Mouse (Mus musculus): ENCODE data around the gene Sestd1.

Gene Sestd1

GRCm38 (mm10) chr2:77270781-77271180 is 9.6 kb downstream of the Sestd1 start:
- peak; percentile 35 to 49 for DNase-seq (ENCODE audit: low spot score in 2 of 2)

- DNase-seq (ENCODE audit: low spot score in 2 of 2): no peak
These were observed 10.3 kb downstream of the Sestd1 start for GRCm38 (mm10) chr2:77270136-77270535.

GRCm38 (mm10) chr2:77268612-77269239 is 11.7 kb downstream of the Sestd1 start:
- DNase-seq (ENCODE audit: low spot score in 2 of 2): no peak

- no peak for DNase-seq (ENCODE audit: low spot score in 2 of 2)
These were observed 13.5 kb downstream of the Sestd1 start for GRCm38 (mm10) chr2:77266931-77267330.

GRCm38 (mm10) chr2:77266011-77266410 is 14.4 kb downstream of the Sestd1 start:
- DNase-seq (ENCODE audit: low spot score in 2 of 2): no peak

GRCm38 (mm10) chr2:77265301-77265700 is 15.1 kb downstream of the Sestd1 start:
- DNase-seq (ENCODE audit: low spot score in 2 of 2): no peak

GRCm38 (mm10) chr2:77264550-77264949 is 15.8 kb downstream of the Sestd1 start:
- no peak for DNase-seq (ENCODE audit: low spot score in 2 of 2)

- DNase-seq (ENCODE audit: low spot score in 2 of 2): no peak
These were observed 16.6 kb downstream of the Sestd1 start for GRCm38 (mm10) chr2:77263477-77264435.

GRCm38 (mm10) chr2:77260134-77260533 is 20.3 kb downstream of the Sestd1 start:
- DNase-seq (ENCODE audit: low spot score in 2 of 2): no peak

- no peak for DNase-seq (ENCODE audit: low spot score in 2 of 2)
These were observed 27.2 kb downstream of the Sestd1 start for GRCm38 (mm10) chr2:77253227-77253626.

GRCm38 (mm10) chr2:77251736-77252135 is 28.7 kb downstream of the Sestd1 start:
- DNase-seq (ENCODE audit: low spot score in 2 of 2): no peak

- DNase-seq (ENCODE audit: low spot score in 2 of 2): peak in 1 of 2 experiments; percentile 27
These were observed 30.4 kb downstream of the Sestd1 start for GRCm38 (mm10) chr2:77249771-77250681.

- no peak for DNase-seq (ENCODE audit: low spot score in 2 of 2)
These were observed 32.0 kb downstream of the Sestd1 start for GRCm38 (mm10) chr2:77248416-77248815.

- no peak for DNase-seq (ENCODE audit: low spot score in 2 of 2)
These were observed 33.1 kb downstream of the Sestd1 start for GRCm38 (mm10) chr2:77247200-77247830.

GRCm38 (mm10) chr2:77245806-77246205 is 34.6 kb downstream of the Sestd1 start:
- DNase-seq (ENCODE audit: low spot score in 2 of 2): no peak

GRCm38 (mm10) chr2:77242248-77242647 is 38.1 kb downstream of the Sestd1 start:
- DNase-seq (ENCODE audit: low spot score in 2 of 2): no peak

GRCm38 (mm10) chr2:77238607-77239006 is 41.8 kb downstream of the Sestd1 start:
- DNase-seq (ENCODE audit: low spot score in 2 of 2): no peak

- DNase-seq (ENCODE audit: low spot score in 2 of 2): no peak
These were observed 42.3 kb downstream of the Sestd1 start for GRCm38 (mm10) chr2:77238046-77238445.

GRCm38 (mm10) chr2:77236860-77237259 is 43.5 kb downstream of the Sestd1 start:
- no peak for DNase-seq (ENCODE audit: low spot score in 2 of 2)

- no peak for DNase-seq (ENCODE audit: low spot score in 2 of 2)
These were observed 44.5 kb downstream of the Sestd1 start for GRCm38 (mm10) chr2:77235896-77236295.

- DNase-seq (ENCODE audit: low spot score in 2 of 2): no peak
These were observed 47.8 kb downstream of the Sestd1 start for GRCm38 (mm10) chr2:77232604-77233003.

All from thymus, postnatal 10 days (tissue).